Mouse (Mus musculus): ENCODE results near the gene Rerg.
"Not testable (repeated sequence)": the region's sequence is repeated elsewhere in the genome, so short reads cannot be mapped to it uniquely, and the experiment has no call there.

Rerg gene

GRCm38 (mm10) chr6:137087956-137088355, 82.3 kb downstream of the Rerg start:
- no peak for DNase-seq (ENCODE audit: low read depth in 1 of 2, low spot score in 2 of 2)

GRCm38 (mm10) chr6:137087470-137087869, 82.8 kb downstream of the Rerg start:
- no peak for DNase-seq (ENCODE audit: low read depth in 1 of 2, low spot score in 2 of 2)

GRCm38 (mm10) chr6:137079701-137080100, 90.6 kb downstream of the Rerg start:
- DNase-seq (ENCODE audit: low read depth in 1 of 2, low spot score in 2 of 2), result no peak

- no peak for DNase-seq (ENCODE audit: low read depth in 1 of 2, low spot score in 2 of 2)
Measured at GRCm38 (mm10) chr6:137076731-137077130, 93.6 kb downstream of the Rerg start.

GRCm38 (mm10) chr6:137076225-137076624, 94.1 kb downstream of the Rerg start:
- no peak for DNase-seq (ENCODE audit: low read depth in 1 of 2, low spot score in 2 of 2)

GRCm38 (mm10) chr6:137072256-137072655, 98.0 kb downstream of the Rerg start:
- no peak for DNase-seq (ENCODE audit: low read depth in 1 of 2, low spot score in 2 of 2)

- no peak for DNase-seq (ENCODE audit: low read depth in 1 of 2, low spot score in 2 of 2)
Measured at GRCm38 (mm10) chr6:137071466-137071865, 98.8 kb downstream of the Rerg start.

GRCm38 (mm10) chr6:137065506-137065905, 104.8 kb downstream of the Rerg start:
- DNase-seq (ENCODE audit: low read depth in 1 of 2, low spot score in 2 of 2), result no peak

GRCm38 (mm10) chr6:137064786-137065185, 105.5 kb downstream of the Rerg start:
- DNase-seq (ENCODE audit: low read depth in 1 of 2, low spot score in 2 of 2), result no peak

- no peak for DNase-seq (ENCODE audit: low read depth in 1 of 2, low spot score in 2 of 2)
Measured at GRCm38 (mm10) chr6:137063239-137063940, 106.9 kb downstream of the Rerg start.

- DNase-seq (ENCODE audit: low read depth in 1 of 2, low spot score in 2 of 2), result no peak
Measured at GRCm38 (mm10) chr6:137061880-137062531, 108.3 kb downstream of the Rerg start.

- no peak for DNase-seq (ENCODE audit: low read depth in 1 of 2, low spot score in 2 of 2)
Measured at GRCm38 (mm10) chr6:137060595-137060994, 109.7 kb downstream of the Rerg start.

- no peak for DNase-seq (ENCODE audit: low read depth in 1 of 2, low spot score in 2 of 2)
Measured at GRCm38 (mm10) chr6:137058257-137058656, 112.0 kb downstream of the Rerg start.

- DNase-seq (ENCODE audit: low read depth in 1 of 2, low spot score in 2 of 2), result no peak
Measured at GRCm38 (mm10) chr6:137054073-137054472, 116.2 kb downstream of the Rerg start.

GRCm38 (mm10) chr6:137053464-137053863, 116.8 kb downstream of the Rerg start:
- DNase-seq (ENCODE audit: low read depth in 1 of 2, low spot score in 2 of 2), result no peak

GRCm38 (mm10) chr6:137053006-137053405, 117.3 kb downstream of the Rerg start:
- DNase-seq (ENCODE audit: low read depth in 1 of 2, low spot score in 2 of 2), result no peak

GRCm38 (mm10) chr6:137047036-137047435, 123.3 kb downstream of the Rerg start:
- no peak for DNase-seq (ENCODE audit: low read depth in 1 of 2, low spot score in 2 of 2)

- no peak for DNase-seq (ENCODE audit: low read depth in 1 of 2, low spot score in 2 of 2)
Measured at GRCm38 (mm10) chr6:137045011-137045504, 125.2 kb downstream of the Rerg start.

GRCm38 (mm10) chr6:137035611-137036395, 134.5 kb downstream of the Rerg start:
- DNase-seq (ENCODE audit: low read depth in 1 of 2, low spot score in 2 of 2), result not testable (repeated sequence)

GRCm38 (mm10) chr6:137030611-137031097, 139.6 kb downstream of the Rerg start:
- DNase-seq (ENCODE audit: low read depth in 1 of 2, low spot score in 2 of 2), result no peak

- no peak for DNase-seq (ENCODE audit: low read depth in 1 of 2, low spot score in 2 of 2)
Measured at GRCm38 (mm10) chr6:137029931-137030610, 140.2 kb downstream of the Rerg start.

All from monocyte, adult 2 months (primary cell).